Mouse (Mus musculus) right cerebral cortex, postnatal 36 days (tissue): ENCODE measurements around the gene Mapk3.
"Not testable (repeated sequence)": the region's sequence is repeated elsewhere in the genome, so short reads cannot be mapped to it uniquely, and the experiment has no call there.

Experiments used
- DNase-seq, 2 experiments: peaks; one replicate each; pipeline ENCODE4 v3.0.0; 2022; ENCODE audit warnings: low spot score in 2 of 2, mixed read lengths in 1 of 2

Gene Mapk3

GRCm38 (mm10) chr7:126759672-126760390 lies 430 bp downstream of the Mapk3 start:
- DNase-seq = no peak

GRCm38 (mm10) chr7:126760391-126760802 lies 996 bp downstream of the Mapk3 start:
- no peak for DNase-seq

GRCm38 (mm10) chr7:126760956-126761355 lies 1.6 kb downstream of the Mapk3 start:
- DNase-seq = no peak

- DNase-seq = no peak
These were observed 2.2 kb downstream of the Mapk3 start for GRCm38 (mm10) chr7:126761529-126762067.

DNA sequence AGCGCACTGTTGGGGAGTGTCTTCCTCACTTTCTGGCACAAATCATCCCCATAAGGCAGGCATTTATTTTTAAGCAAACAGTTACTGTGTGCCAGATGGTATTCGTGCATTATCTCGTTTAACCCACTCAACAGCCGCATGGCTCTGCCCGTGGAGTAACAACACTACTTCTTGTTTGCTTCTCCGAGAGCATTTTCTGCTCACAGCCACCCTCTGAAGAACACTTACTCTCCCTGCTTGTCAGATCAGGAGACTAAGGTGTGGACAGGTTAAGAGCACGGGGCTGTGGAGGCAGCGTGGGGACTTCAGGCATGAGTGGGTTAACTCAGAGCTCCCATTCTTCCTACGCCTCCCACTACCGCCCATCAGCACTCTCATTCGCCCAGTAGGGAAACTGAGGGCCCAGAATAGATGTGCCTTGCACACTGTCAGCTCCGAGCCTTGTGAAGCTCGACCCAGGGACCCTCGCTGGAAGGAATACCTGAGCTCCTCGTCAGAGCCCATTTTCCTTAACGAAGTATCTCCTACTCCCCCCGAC lies 3.1 kb downstream of the Mapk3 start:
- peak; percentile 61 to 79 for DNase-seq

GRCm38 (mm10) chr7:126765540-126765939 lies 6.1 kb downstream of the Mapk3 start:
- DNase-seq = no peak

DNA sequence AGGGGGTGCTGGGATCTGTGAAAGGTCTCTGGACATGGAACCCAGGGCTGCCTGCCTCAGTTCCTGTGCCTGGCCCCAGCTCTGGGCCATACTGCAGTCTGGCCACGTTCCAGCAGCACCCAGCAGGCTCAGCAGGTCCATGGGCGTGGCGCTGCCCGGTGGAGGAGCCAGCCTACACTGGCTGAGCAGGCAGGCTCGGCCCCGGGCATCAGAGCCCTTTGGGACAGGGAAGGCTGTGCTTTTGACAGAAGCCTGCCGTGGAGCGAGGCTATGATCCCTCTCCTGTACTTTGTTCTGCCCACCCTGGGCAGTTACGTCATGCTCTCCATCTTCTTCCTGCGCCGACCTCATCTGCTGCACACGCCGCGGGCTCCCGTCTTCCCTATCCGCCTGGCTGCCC lies 6.8 kb downstream of the Mapk3 start, which contains the start of gene Gdpd3:
TSS of gene Gdpd3 (plus strand) at position 134 of the 400 bp plus-strand sequence.
- no peak for DNase-seq

GRCm38 (mm10) chr7:126767001-126767400 lies 7.6 kb downstream of the Mapk3 start:
- no peak for DNase-seq

- no peak for DNase-seq
These were observed 11.4 kb downstream of the Mapk3 start for GRCm38 (mm10) chr7:126770784-126771183.

GRCm38 (mm10) chr7:126773351-126773750 lies 13.9 kb downstream of the Mapk3 start:
- no peak for DNase-seq

DNA sequence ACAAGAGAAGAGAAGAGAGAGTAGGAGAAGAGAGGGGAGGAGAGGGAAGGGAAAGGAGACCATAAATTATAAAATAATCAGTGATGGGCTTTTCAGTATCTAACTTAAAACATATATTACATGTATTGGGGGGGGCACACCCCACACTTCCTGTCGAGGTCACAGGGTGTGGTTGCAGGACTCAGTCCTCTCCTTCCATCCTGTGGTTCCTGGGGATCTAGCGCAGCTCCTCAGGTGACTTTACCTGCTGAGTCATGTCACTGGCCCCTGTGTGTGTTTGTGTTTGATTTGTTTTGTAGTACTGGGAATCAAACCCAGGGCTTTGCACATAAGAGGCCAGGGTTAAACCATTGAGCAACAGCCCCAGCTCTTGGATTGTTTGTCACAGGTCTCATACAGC lies 15.1 kb downstream of the Mapk3 start:
- no peak for DNase-seq

- no peak for DNase-seq
These were observed 16.0 kb downstream of the Mapk3 start for GRCm38 (mm10) chr7:126775185-126775977.

- no peak for DNase-seq
These were observed 16.5 kb downstream of the Mapk3 start for GRCm38 (mm10) chr7:126775978-126776234.

DNA sequence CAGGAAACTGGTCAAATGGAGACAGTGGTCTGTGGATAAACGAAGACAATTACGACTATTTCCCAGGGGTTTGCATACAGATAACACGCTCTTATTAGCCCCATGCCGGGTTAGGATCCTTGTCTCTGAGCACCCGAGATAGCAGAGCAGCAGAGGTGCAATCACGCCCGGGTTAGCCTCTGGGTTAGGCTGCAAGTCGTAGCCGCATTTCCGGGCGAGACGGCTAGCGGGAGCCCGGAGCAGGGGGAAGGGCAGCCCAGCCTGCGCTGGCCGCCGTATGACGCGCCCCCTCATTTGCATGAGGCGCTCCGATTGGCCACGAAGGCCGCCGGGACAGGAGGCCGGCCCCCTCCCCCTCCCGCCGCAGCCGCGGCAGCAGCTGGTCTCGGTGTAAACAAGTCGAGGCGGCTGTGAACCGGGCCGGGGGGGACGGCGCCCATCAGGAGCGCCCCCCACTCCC lies 17.2 kb downstream of the Mapk3 start, which contains the start of gene Ypel3:
TSS of gene Ypel3 (plus strand) at position 358 of the 460 bp plus-strand sequence.
- peak; percentile 96 for DNase-seq

GRCm38 (mm10) chr7:126777476-126777875 lies 18.1 kb downstream of the Mapk3 start:
- DNase-seq = no peak

GRCm38 (mm10) chr7:126778147-126778546 lies 18.7 kb downstream of the Mapk3 start:
- no peak for DNase-seq

GRCm38 (mm10) chr7:126779101-126779500 lies 19.7 kb downstream of the Mapk3 start:
- DNase-seq = not testable (repeated sequence)

DNA sequence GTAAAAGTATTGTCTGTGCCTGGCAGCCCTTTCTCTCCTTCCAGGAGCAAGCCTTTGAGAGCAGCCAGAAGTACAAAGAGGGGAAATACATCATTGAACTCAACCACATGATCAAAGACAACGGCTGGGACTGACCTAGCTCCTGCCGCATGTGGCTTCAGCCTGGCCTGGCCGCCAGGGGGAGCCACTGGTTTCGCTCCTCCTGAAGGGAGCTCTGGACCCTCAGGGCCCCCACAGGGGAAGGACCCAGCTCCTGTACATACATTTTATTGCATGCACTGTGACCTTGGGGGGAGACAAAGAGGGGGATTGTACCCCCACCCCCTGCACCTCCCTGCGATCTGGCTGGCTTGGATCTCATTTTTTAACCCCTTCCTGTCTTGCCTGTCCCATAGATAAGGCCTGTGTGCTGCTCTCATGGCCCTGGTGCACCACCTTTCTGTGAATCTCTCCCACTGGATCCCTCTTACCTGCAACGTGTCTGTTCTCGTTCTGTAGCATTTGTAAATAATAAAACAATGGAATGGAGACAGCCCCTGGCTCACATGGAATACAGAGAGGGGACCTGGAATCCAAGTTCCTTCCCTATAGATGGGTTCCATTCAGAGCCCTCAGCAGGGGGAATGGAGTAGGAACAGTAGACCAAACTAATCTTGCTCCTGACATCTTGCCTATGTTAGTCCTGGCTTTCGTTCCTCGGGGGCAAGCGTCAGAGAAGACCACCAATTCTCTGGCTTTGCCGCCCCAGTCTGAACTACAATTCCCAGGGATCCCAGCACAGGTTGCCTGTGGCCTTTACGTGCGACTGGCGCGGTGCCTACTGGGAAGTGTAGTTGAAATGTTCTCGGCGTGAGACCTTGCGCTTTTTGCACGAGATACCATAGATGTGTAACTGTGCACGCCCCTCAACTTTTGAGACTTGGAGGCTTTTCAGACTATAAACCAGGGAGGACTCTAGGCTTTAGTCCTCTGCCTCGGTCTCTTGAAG lies 20.9 kb downstream of the Mapk3 start:
- DNase-seq = peak; percentile 78 to 79

DNA sequence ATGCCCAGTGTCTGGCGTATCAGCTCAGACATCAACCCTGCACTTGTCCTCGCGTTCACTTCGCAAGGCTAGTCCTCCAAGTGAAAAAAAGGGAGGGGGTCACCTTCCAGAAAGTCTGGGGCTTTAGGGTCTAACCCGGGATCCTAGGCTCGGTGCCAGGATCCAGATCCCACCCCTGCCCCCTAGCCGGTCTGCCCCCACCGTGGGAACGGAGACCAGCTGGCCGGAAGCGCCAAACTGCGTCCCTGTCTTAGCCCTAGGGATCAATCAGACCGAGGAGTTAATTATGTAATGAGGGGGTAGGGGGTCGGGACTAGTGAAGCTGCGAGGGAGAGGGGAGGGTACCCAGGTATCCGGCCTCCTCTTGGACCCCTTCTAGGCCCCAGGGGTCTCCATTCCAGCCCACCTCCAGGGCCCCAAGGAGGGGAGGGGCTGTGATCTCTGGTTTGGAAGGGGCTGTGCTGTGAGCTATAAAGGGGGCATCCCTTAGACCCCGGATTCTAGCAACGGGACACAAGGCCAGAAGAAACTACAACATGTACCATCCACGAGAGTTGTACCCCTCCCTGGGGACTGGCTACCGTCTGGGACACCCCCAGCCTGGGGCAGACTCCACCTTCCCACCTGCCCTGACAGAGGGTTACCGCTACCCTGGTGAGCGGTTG lies 21.7 kb downstream of the Mapk3 start, which contains the start of gene Tbx6:
TSS of gene Tbx6 (plus strand) at position 513 of the 665 bp plus-strand sequence.
- no peak for DNase-seq

DNA sequence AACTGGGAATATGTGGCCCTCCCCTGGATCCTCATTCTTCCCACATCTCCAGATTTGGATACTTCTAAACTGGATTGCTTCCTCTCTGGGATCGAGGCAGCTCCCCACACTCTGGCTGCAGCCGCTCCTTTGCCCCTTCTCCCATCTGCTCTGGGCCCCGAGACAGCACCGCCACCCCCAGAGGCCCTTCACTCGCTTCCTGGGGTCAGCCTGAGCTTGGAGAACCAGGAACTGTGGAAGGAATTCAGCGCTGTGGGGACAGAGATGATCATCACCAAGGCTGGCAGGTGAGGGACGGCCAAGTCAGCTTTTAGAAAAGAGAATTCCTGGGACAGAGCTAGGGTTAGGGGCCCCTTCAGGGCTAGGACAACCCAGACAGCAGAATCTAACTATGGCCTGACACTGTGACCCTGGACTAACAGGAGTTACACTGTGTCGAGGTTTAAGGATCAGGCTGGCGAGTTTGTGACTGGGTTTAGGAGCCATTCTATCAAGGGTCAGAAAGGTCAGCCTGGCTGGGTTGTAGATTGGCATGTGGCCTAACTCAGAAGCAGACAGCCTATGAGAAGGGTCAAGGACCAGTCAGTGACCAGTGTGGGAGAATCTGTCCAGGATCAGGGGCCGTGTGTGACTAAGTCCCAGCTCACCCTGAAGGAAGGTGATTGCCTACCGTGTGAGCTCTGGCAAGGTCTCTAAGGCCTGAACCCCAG lies 22.4 kb downstream of the Mapk3 start:
- DNase-seq = no peak
